Mouse (Mus musculus) CH12.LX (cell line): ENCODE results near the gene Metap2.

Source experiments
- CTCF ChIP-seq, 2 experiments: IDR thresholded peaks in 1 of 2; conservative IDR thresholded peaks in 1 of 2; 2 replicates each; pipeline ENCODE4 v1.5.1; 2011 to 2012; ENCODE audit warnings: low read depth in 2 of 2, low read length in 2 of 2, improper control_type of control experiment in 1 of 2, inconsistent platforms in 1 of 2, mild to moderate bottlenecking in 1 of 2, moderate library complexity in 1 of 2
- MAFK ChIP-seq: IDR thresholded peaks from 2 replicates; pipeline ENCODE4 v1.6.1; 2011; ENCODE audit warnings: low read length, improper control_type of control experiment; ENCODE audit not compliant: insufficient replicate concordance
- POLR2A ChIP-seq: IDR thresholded peaks from 2 replicates; pipeline ENCODE4 v1.6.1; 2011; ENCODE audit warnings: low read depth, mild to moderate bottlenecking, improper control_type of control experiment, low read length

DNA sequence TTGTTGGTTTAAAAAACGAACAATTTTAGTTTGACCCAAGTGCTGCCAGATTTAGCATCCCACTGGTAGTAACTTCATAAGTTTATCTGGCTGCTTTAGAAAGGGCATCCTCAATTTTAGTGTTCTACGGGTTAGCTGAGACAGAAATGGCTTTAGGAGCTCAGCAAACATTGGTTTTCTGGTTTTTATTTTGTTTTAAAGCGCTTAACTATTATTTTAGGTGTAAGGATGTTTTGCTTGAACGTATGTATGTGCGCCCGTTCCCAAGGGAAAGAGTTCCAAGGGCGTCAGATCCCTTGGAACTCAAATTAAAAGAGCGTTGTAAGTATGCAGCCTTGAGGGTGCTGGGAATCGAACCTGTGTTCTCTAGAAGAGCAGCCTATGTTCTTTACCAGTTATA lies 64.1 kb downstream of the Metap2 start:
- TF ChIP-seq POLR2A (no peak), CTCF (conservative IDR thresholded peaks at IDR 0.05 in 1 of 2, IDR thresholded peaks at IDR 0.05 in 1 of 2; ENCODE audit: low read depth in 2 of 2, low read length in 2 of 2) (no peak), MAFK (no peak)
